Mouse (Mus musculus) forebrain, postnatal 0 days (tissue): ENCODE data around the gene Phxr2. TPM values are rescaled to one million over a fixed set of nuclear protein-coding genes. Genes with fewer than 3 reads are reported as not detected.

ENCODE experiments used
- ATAC-seq: fragments of 200-750 bp; cut with Nextera tagmentation; 2 replicates; pipeline ENCODE4 v1.8.0; 2017; ENCODE audit warnings: mild to moderate bottlenecking, moderate library complexity
- DNase-seq: peaks from one replicate; pipeline ENCODE4 v3.0.0-alpha.2; 2015
- H3K27ac ChIP-seq: fragments of 300-500 bp; sonication (generic); 2 replicates; pipeline ENCODE4 v1.5.1; 2014; ENCODE audit warnings: low read depth, mild to moderate bottlenecking, antibody characterized with exemption, low read length, moderate library complexity, mixed read lengths
- H3K27me3 ChIP-seq: fragments of 300-500 bp; sonication (generic); 2 replicates; pipeline ENCODE4 v1.6.1; 2014; ENCODE audit warnings: mild to moderate bottlenecking, low read length, mixed read lengths; ENCODE audit not compliant: insufficient read depth
- H3K36me3 ChIP-seq: fragments of 300-500 bp; sonication (generic); 2 replicates; pipeline ENCODE4 v1.6.1; 2014; ENCODE audit warnings: mild to moderate bottlenecking, moderate library complexity; ENCODE audit not compliant: insufficient read depth
- H3K4me1 ChIP-seq: fragments of 300-500 bp; sonication (generic); 2 replicates; pipeline ENCODE4 v1.6.1; 2014; ENCODE audit warnings: antibody characterized with exemption; ENCODE audit not compliant: insufficient read depth
- H3K4me2 ChIP-seq: fragments of 300-500 bp; sonication (generic); 2 replicates; pipeline ENCODE4 v1.6.1; 2014; ENCODE audit warnings: low read depth, mild to moderate bottlenecking, moderate library complexity
- H3K4me3 ChIP-seq: fragments of 300-500 bp; sonication (generic); 2 replicates; pipeline ENCODE4 v1.5.1; 2014; ENCODE audit warnings: low read depth, low read length, mixed read lengths
- H3K9ac ChIP-seq: fragments of 300-500 bp; sonication (generic); 2 replicates; pipeline ENCODE4 v1.6.1; 2014; ENCODE audit warnings: mild to moderate bottlenecking
- H3K9me3 ChIP-seq: fragments of 300-500 bp; sonication (generic); 2 replicates; pipeline ENCODE4 v1.6.1; 2016; ENCODE audit warnings: low read length
- CTCF ChIP-seq: sonication (generic); IDR thresholded peaks from 2 replicates; pipeline ENCODE4 v1.5.1; 2016; ENCODE audit warnings: antibody characterized with exemption, control low read depth, low read depth
- WGBS: fragments of 180-500 bp; shearing (Covaris S2); extraction: QIAGEN DNeasy Blood & Tissue Kit; methylation state at CpG from one replicate; pipeline ENCODE4 v1.1.7; 2014; 5-methylcytosine and 5-hydroxymethylcytosine counted together
- polyA plus RNA-seq: library from polyadenylated mRNA; unstranded; fragments of >200 nt; fragmentation: Nextera tagmentation; extraction: Ambion mirVana; gene quantifications from 2 replicates; pipeline ENCODE4 v1.2.1, GENCODE M21; 2015
- total RNA-seq: library from RNA; depleted of rRNA; stranded (reverse); fragments of >200 nt; gene quantifications from 2 replicates; pipeline ENCODE4 v1.2.3, GENCODE M21; 2014; rRNA removed

The Phxr2 gene
- total and polyA plus RNA-seq, 2 experiments from 2014 or later, result not detected

GRCm38 (mm10) chr10:99083431-99084003 is 42.6 kb downstream of the Phxr2 start:
- WGBS, result 84% methylated on average over 14 of the region's 14 CpGs
- DNase-seq (no peak), ATAC-seq (no peak)
- H3K36me3 ChIP-seq, result no peaks in the 10 kb centered on the region
- no peak overlapping the region for H3K4me3 ChIP-seq
- H3K4me2 ChIP-seq, result no peak overlapping the region
- H3K27me3 ChIP-seq, result no peaks in the 10 kb centered on the region
- no peak overlapping the region for H3K9ac ChIP-seq
- no peak for TF ChIP-seq CTCF
- H3K27ac ChIP-seq, result no peak overlapping the region
- H3K4me1 ChIP-seq, result no peaks in the 10 kb centered on the region
- H3K9me3 ChIP-seq, result no peaks in the 10 kb centered on the region

- H3K4me2 ChIP-seq, result no peak overlapping the region
- no peaks in the 10 kb centered on the region for H3K27me3 ChIP-seq
- H3K4me1 ChIP-seq, result no peaks in the 10 kb centered on the region
- no peak overlapping the region for H3K9ac ChIP-seq
- no peak overlapping the region for H3K4me3 ChIP-seq
- no peaks in the 10 kb centered on the region for H3K36me3 ChIP-seq
- no peak for DNase-seq
- ATAC-seq, result no peak
- no peak overlapping the region for H3K27ac ChIP-seq
- H3K9me3 ChIP-seq, result no peaks in the 10 kb centered on the region
- WGBS, result 82% methylated on average over 10 of the region's 10 CpGs
- no peak for TF ChIP-seq CTCF
These were observed 44.5 kb downstream of the Phxr2 start for GRCm38 (mm10) chr10:99081569-99081990.

GRCm38 (mm10) chr10:99078621-99079020 is 47.5 kb downstream of the Phxr2 start:
- H3K36me3 ChIP-seq, result no peaks in the 10 kb centered on the region
- H3K4me1 ChIP-seq, result no peaks in the 10 kb centered on the region
- no peak for ATAC-seq
- H3K27me3 ChIP-seq, result no peaks in the 10 kb centered on the region
- no peak overlapping the region for H3K9ac ChIP-seq
- H3K4me2 ChIP-seq, result no peak overlapping the region
- H3K4me3 ChIP-seq, result no peak overlapping the region
- TF ChIP-seq CTCF, result no peak
- DNase-seq, result no peak
- no peak overlapping the region for H3K27ac ChIP-seq
- no peaks in the 10 kb centered on the region for H3K9me3 ChIP-seq
- WGBS, result 89% methylated on average over 2 of the region's 2 CpGs

- no peak overlapping the region for H3K27ac ChIP-seq
- WGBS, result 73% methylated on average over 18 of the region's 18 CpGs
- no peak for TF ChIP-seq CTCF
These were observed 49.8 kb downstream of the Phxr2 start for GRCm38 (mm10) chr10:99076113-99076895.

More at GRCm38 (mm10) chr10:99076113-99076895, 49.8 kb downstream of the Phxr2 start:
- Histone ChIP-seq H3K36me3 (no peaks in the 10 kb centered on the region), H3K27me3 (no peaks in the 10 kb centered on the region), H3K9ac (no peak overlapping the region), H3K9me3 (no peaks in the 10 kb centered on the region), H3K4me2 (no peak overlapping the region), H3K4me3 (no peak overlapping the region), H3K4me1 (no peaks in the 10 kb centered on the region)
- DNase-seq (peak; percentile 20), ATAC-seq (peak; percentile 38)

Other genes with a start within 250 kb of the Phxr2 start
- 200 and 203 TPM in 2 replicates for gene Atp2b1, start 211.9 kb downstream of the Phxr2 start, total RNA-seq
- gene Atp2b1, start 211.9 kb downstream of the Phxr2 start, polyA plus RNA-seq, result 214 and 319 TPM in 2 replicates
- 10.1 and 12.4 TPM in 2 replicates for gene Poc1b, start 19.3 kb downstream of the Phxr2 start, total RNA-seq
- gene Poc1b, start 19.3 kb downstream of the Phxr2 start, polyA plus RNA-seq, result 12.0 and 14.4 TPM in 2 replicates
- gene Galnt4, start 18.2 kb downstream of the Phxr2 start, total RNA-seq, result 3.7 and 5.3 TPM in 2 replicates
- 1.5 and 2.1 TPM in 2 replicates for gene Galnt4, start 18.2 kb downstream of the Phxr2 start, polyA plus RNA-seq
- gene Dusp6, start 136.9 kb upstream of the Phxr2 start, total RNA-seq, result 57.5 and 58.3 TPM in 2 replicates
- gene Dusp6, start 136.9 kb upstream of the Phxr2 start, polyA plus RNA-seq, result 38.7 and 43.7 TPM in 2 replicates